Mouse (Mus musculus) hindbrain, embryonic 11.5 days (tissue): ENCODE results near the gene Brms1. TPM values are rescaled to one million over a fixed set of nuclear protein-coding genes. Genes with fewer than 3 reads are reported as not detected.
"Not testable (repeated sequence)": the region's sequence is repeated elsewhere in the genome, so short reads cannot be mapped to it uniquely, and the experiment has no call there.

Source experiments
- ATAC-seq: fragments of 200-750 bp; cut with Nextera tagmentation; 2 replicates; pipeline ENCODE4 v1.8.0; 2017; ENCODE audit warnings: mild to moderate bottlenecking, moderate TSS enrichment, moderate library complexity; ENCODE audit not compliant: low FRiP score
- DNase-seq: peaks from one replicate; pipeline ENCODE4 v3.0.0-alpha.2; 2015; ENCODE audit warnings: low spot score
- H3K27ac ChIP-seq: fragments of 300-500 bp; sonication (generic); 2 replicates; pipeline ENCODE4 v1.5.1; 2014; ENCODE audit warnings: mild to moderate bottlenecking, low read depth, low read length
- H3K27me3 ChIP-seq: fragments of 300-500 bp; sonication (generic); 2 replicates; pipeline ENCODE4 v1.6.1; 2014; ENCODE audit warnings: mild to moderate bottlenecking, low read length, moderate library complexity, mixed read lengths; ENCODE audit not compliant: control insufficient read depth, insufficient read depth
- H3K36me3 ChIP-seq: fragments of 300-500 bp; sonication (generic); 2 replicates; pipeline ENCODE4 v1.6.1; 2014; ENCODE audit warnings: mild to moderate bottlenecking, low read length, moderate library complexity, mixed read lengths; ENCODE audit not compliant: control insufficient read depth, insufficient read depth
- H3K4me1 ChIP-seq: fragments of 300-500 bp; sonication (generic); replicated peaks from 2 replicates; pipeline ENCODE4 v1.6.1; 2014; ENCODE audit warnings: low read length, mixed read lengths; ENCODE audit not compliant: control insufficient read depth, insufficient read depth
- H3K4me2 ChIP-seq: fragments of 300-500 bp; sonication (generic); replicated peaks from 2 replicates; pipeline ENCODE4 v1.6.1; 2014; ENCODE audit warnings: mild to moderate bottlenecking, low read depth, low read length
- H3K4me3 ChIP-seq: fragments of 300-500 bp; sonication (generic); 2 replicates; pipeline ENCODE4 v1.5.1; 2014; ENCODE audit warnings: low read depth, low read length
- H3K9ac ChIP-seq: fragments of 300-500 bp; sonication (generic); 2 replicates; pipeline ENCODE4 v1.6.1; 2014; ENCODE audit warnings: low read depth, low read length
- H3K9me3 ChIP-seq: fragments of 300-500 bp; sonication (generic); 2 replicates; pipeline ENCODE4 v1.6.1; 2016; ENCODE audit warnings: low read length; ENCODE audit not compliant: control insufficient read depth
- WGBS: fragments of 180-500 bp; shearing (Covaris S2); extraction: QIAGEN DNeasy Blood & Tissue Kit; methylation state at CpG from one replicate; pipeline ENCODE4 v1.1.7; 2014; 5-methylcytosine and 5-hydroxymethylcytosine counted together
- polyA plus RNA-seq: library from polyadenylated mRNA; unstranded; fragments of >200 nt; fragmentation: Nextera tagmentation; extraction: Ambion mirVana; gene quantifications from 2 replicates; pipeline ENCODE4 v1.2.1, GENCODE M21; 2014

Gene Brms1
- polyA plus RNA-seq, 1 experiment from 2014 or later: 62.0 TPM

DNA sequence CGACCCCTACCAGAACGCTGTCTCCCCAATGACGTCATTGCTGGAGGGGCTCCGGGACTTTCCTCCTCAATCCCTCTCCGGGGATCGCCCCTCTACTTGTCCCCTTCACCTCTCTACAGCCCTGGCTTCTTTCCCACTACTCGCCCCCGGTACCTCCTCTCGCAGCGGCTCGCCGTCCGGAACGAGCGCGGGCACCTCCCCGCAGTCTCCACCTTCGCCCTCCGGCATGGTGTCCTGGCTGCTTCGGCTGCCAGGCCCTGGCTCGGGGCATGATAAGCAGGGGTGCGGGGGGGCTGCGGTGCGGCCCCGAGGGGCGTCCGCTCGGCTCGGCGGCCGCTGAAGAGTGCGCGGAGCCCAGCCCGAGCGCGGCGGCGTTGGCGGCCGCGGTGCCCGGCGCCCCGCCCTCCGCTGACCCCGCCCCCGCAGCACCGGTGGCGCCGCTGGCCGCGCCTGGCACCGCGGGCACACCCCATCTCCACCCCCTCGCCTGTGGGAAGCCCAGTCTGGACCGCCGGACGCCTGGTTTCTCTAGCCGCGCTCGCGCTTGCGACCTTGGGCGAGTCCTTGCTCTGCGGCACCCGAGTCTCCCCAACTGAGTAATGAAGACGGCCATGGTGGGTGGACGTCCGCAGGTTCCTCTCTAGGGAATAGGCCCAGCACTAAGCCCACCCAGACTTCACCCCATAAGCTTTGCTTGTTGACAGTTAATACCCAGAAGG, 44.1 kb downstream of the Brms1 start, which contains the start of gene Tmem151a:
Gene Tmem151a, minus strand, starts transcription at position 387 of the 719 bp plus-strand sequence.
- peak; percentile 32 for DNase-seq

DNA sequence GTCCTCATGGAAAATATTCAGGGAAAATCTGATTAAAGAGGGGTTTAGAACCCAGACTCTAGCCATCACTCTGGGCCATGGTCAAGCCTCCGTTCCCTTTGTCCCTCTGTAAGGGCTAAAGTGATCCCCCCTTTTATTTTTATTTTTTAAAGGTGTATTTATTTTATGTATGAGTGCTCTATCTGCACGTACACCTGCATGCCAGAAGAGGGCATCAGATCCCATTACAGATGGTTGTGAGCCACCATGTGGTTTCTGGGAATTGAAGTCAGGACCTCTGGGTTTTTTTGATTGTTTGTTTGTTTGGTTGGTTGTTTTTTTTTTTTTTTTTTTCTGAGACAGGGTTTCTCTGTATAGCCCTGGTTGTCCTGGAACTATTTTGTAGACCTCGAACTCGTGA, 45.4 kb downstream of the Brms1 start:
- H3K36me3 ChIP-seq, H3K4me3 ChIP-seq, H3K27ac ChIP-seq, ATAC-seq, H3K9ac ChIP-seq, DNase-seq, H3K9me3 ChIP-seq, H3K4me2 ChIP-seq, H3K4me1 ChIP-seq: not testable (repeated sequence)
- peaks cover 49% of the 10 kb centered on the region for H3K27me3 ChIP-seq
- WGBS: 58% methylated on average over 4 of the region's 4 CpGs

More for the DNA sequence above, 44.1 kb downstream of the Brms1 start, which contains the start of gene Tmem151a:
- peak within 1 kb of the TSS; percentile 40 for H3K4me3 ChIP-seq
- peak within 1 kb of the TSS; percentile 83 for H3K4me2 ChIP-seq
- H3K36me3 ChIP-seq: no peaks in the 10 kb centered on the region
- H3K9ac ChIP-seq: peak within 1 kb of the TSS; percentile 40
- H3K4me1 ChIP-seq: peaks cover 7% of the 10 kb centered on the region
- no peak for ATAC-seq
- WGBS: 1% methylated on average over 54 of the region's 69 CpGs
- H3K27me3 ChIP-seq: peaks cover 53% of the 10 kb centered on the region
- no peaks in the 10 kb centered on the region for H3K9me3 ChIP-seq
- H3K27ac ChIP-seq: no peak within 1 kb of the TSS

DNA sequence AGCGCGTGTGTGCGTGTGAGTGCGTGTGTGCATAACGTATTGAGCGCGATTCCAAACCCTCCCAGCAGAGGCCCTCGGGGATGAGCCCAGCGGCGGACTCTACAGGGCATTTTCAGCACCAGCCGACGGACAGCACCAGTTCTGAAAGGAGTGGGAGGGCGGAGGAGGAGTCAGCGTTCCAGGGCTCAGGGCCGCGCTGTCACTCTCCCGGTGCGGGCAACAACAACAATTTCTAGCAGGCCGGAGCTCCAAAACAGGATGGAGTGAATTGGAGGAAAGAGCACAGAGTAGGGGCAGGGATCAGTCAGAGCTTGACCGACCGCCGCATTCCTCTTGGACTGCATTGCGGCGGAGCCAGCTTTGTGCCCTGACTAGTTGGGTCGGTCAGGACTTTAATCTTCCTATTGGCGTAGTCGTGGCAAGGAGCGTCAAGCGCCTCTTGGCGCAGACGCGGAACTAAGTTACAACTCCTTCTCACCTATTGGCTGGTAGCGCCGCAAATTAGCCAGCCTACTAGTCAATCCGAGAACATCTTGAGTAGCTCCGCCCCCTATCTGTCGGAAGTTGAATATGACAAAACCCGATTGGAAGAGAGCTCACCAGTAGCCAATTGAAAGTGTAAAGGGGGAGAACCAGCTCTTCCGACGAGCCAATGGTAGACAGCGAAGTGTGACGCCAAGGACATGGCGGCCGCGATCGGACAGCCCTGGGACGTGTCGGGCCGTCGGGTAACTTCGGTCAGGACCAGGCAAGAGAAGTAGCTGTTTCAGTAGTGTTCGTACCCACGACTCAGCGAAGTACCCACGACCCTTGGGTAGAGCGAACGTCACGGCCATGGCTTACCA, 47.0 kb downstream of the Brms1 start, which contains the start of gene Yif1a:
Gene Yif1a, plus strand, starts transcription at position 655 of the 845 bp plus-strand sequence.
- no peaks in the 10 kb centered on the region for H3K9me3 ChIP-seq
- H3K27ac ChIP-seq: peak within 1 kb of the TSS; percentile 66
- under 1% methylated on average over 58 of the region's 58 CpGs for WGBS
- DNase-seq (peak; percentile 94), ATAC-seq (peak; percentile 95)
- H3K9ac ChIP-seq: peak within 1 kb of the TSS; percentile 69
- H3K4me2 ChIP-seq: peak within 1 kb of the TSS; percentile 66
- H3K4me1 ChIP-seq: peaks cover 7% of the 10 kb centered on the region
- H3K27me3 ChIP-seq: peaks cover 33% of the 10 kb centered on the region
- H3K36me3 ChIP-seq: no peaks in the 10 kb centered on the region
- H3K4me3 ChIP-seq: peak within 1 kb of the TSS; percentile 90

DNA sequence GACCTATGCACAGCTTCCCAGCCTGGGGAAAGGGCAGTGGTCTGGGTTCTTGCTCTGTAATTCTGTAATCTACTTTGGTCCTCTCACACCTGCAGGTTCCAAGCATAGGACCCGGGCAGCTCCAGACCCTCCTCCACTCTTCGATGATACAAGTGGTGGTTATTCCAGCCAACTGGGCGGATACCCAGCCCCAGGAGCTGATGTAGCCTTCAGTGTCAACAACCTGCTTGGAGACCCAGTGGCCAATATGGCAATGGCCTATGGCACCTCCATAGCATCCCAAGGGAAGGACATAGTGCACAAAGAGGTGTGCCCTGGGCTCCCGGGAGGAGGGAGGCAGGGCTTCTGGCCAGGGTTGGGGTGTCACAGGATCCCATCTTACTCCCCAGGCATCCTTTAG, 48.2 kb downstream of the Brms1 start:
- no peak for DNase-seq
- H3K9me3 ChIP-seq: no peaks in the 10 kb centered on the region
- no peak overlapping the region for H3K9ac ChIP-seq
- 87% methylated on average over 4 of the region's 4 CpGs for WGBS
- no peak overlapping the region for H3K27ac ChIP-seq
- peak overlapping the region; percentile 66 for H3K4me2 ChIP-seq
- ATAC-seq: no peak
- H3K36me3 ChIP-seq: no peaks in the 10 kb centered on the region
- H3K27me3 ChIP-seq: peaks cover 22% of the 10 kb centered on the region
- H3K4me3 ChIP-seq: peak overlapping the region; percentile 90
- peaks cover 10% of the 10 kb centered on the region for H3K4me1 ChIP-seq

DNA sequence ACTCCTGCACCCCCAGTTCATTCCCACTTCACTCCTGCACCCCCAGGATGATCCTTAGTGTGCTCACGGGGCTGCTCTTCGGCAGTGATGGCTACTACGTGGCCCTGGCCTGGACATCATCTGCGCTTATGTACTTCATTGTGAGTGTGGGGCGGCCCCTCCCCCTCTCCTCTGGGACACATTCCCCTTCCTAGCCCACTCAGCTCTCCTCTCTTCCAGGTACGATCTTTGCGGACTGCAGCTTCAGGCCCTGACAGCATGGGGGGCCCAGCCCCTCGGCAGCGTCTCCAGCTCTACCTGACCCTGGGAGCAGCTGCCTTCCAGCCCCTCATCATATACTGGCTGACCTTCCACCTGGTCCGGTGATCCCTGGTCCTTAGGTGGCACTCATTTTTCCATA, 50.9 kb downstream of the Brms1 start:
- Histone ChIP-seq H3K36me3 (no peaks in the 10 kb centered on the region), H3K4me1 (peaks cover 26% of the 10 kb centered on the region), H3K27me3 (no peaks in the 10 kb centered on the region), H3K27ac (no peak overlapping the region), H3K4me3 (no peak overlapping the region), H3K9me3 (no peaks in the 10 kb centered on the region), H3K4me2 (no peak overlapping the region), H3K9ac (no peak overlapping the region)
- WGBS: 96% methylated on average over 8 of the region's 10 CpGs
- ATAC-seq: no peak
- no peak for DNase-seq

DNA sequence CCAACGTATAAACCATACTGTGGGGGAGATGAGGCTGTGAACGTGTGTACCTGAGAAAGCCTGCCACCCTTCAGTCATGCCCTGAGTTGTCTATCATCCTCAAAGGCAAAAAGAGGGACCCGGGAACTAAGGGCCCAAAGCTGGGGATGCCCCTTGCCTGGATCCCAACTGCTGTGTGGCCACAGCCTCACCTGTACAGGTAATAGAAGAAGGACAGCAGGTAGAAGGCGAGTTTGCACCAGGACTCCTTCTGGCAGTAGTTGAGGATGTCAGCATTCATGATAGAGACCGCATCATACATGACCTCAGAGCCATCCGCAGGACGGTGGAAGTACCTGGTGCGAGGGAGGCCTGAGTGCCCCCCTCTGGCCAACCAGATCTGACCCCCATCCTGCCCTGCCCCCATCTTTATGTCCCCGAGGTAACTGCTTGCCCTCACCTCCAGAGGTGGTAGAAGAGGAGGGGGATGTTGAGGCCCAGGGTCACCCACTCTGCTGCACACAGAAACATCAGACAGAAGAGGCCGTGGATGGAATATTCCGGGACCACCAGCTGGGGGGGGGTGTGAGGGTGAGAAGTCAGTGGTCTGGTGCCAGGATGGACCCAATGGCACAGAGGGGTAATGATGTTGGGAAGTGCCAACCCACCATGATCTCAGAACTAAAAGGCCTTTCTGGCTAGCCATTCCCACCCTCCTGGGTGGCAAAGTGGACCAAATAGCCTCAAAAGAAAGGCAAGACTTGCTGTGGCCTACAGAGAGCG, 52.5 kb downstream of the Brms1 start:
- Histone ChIP-seq H3K4me3 (no peak overlapping the region), H3K9me3 (no peaks in the 10 kb centered on the region), H3K27me3 (no peaks in the 10 kb centered on the region), H3K9ac (no peak overlapping the region), H3K36me3 (no peaks in the 10 kb centered on the region), H3K4me2 (no peak overlapping the region), H3K4me1 (peaks cover 24% of the 10 kb centered on the region), H3K27ac (no peak overlapping the region)
- ATAC-seq (no peak), DNase-seq (no peak)
- 78% methylated on average over 12 of the region's 12 CpGs for WGBS

DNA sequence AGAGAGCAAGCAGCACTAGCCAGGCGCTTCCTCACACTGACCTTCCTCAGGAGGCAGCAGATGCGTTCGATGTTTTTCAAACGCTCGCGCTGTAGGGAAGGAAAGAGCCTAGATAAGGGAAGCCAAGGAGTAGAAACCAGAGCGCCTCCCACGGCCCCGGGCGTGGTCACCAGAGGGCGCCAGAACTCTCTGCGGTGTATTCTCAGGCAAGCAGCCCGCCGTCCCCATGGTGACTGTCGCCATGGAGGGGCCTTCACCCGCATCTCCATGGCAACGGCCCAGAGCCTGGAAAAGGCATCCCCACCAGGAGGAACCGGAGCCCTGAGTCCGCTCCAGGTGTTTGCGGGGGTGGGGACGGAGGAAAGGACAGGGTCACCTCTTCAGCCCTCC, 53.1 kb downstream of the Brms1 start:
- H3K27ac ChIP-seq: peak overlapping the region; percentile 70
- under 1% methylated on average over 21 of the region's 21 CpGs for whole genome bisulfite sequencing
- peak overlapping the region; percentile 1; the same call in 1 of the 2 replicates for H3K9ac ChIP-seq

DNA sequence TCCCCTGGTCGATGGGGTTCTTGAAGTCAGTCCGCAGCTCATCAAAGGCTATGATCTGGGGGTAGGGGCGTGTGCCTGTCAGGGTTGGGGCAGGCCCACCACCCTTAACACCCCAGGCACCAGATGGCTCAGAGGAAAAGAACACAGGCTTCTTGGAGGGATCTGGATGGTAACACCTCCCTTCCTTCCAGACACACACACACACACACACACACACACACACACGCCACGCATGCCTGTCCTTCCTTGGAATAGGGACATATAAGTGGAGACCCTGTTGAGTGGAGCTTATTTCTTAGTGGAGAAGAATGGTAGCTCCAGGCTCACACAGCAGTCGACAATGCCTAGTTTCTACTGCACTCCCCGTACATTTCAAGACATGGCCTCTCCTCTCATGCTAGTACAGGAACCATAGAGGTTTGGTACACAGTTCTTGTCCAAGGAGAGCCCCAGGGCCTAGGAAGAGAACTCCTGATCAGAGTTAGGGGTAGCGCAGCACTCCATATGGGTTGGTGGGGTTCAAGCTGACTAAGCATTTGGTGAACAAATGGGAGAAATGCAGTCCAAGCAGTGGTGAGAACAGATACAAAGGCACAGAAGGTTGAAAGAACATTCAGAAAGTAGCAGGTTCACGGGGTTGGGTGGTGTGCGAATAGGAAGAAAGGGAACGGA, 53.7 kb downstream of the Brms1 start:
- ATAC-seq (no peak; the same call in 1 of the 2 replicates), DNase-seq (no peak)
- Histone ChIP-seq H3K36me3 (no peaks in the 10 kb centered on the region), H3K4me2 (peak overlapping the region; percentile 94), H3K27ac (peak overlapping the region; percentile 70), H3K9me3 (no peaks in the 10 kb centered on the region), H3K4me3 (peak overlapping the region; percentile 20), H3K4me1 (peaks cover 24% of the 10 kb centered on the region), H3K27me3 (no peaks in the 10 kb centered on the region), H3K9ac (peak overlapping the region; percentile 1; the same call in 1 of the 2 replicates)
- WGBS: 38% methylated on average over 11 of the region's 11 CpGs

More for the DNA sequence above, 53.1 kb downstream of the Brms1 start:
- ATAC-seq: peak; percentile 59
- peak overlapping the region; percentile 20 for H3K4me3 ChIP-seq
- H3K4me1 ChIP-seq: peaks cover 24% of the 10 kb centered on the region
- no peaks in the 10 kb centered on the region for H3K27me3 ChIP-seq
- peak overlapping the region; percentile 94 for H3K4me2 ChIP-seq
- H3K9me3 ChIP-seq: no peaks in the 10 kb centered on the region
- H3K36me3 ChIP-seq: no peaks in the 10 kb centered on the region
- peak; percentile 100 for DNase-seq
